Mouse (Mus musculus) E14TG2a.4 (cell line): ENCODE measurements around the gene Serac1.
"Not testable (repeated sequence)": the region's sequence is repeated elsewhere in the genome, so short reads cannot be mapped to it uniquely, and the experiment has no call there.

Experiments used
- H3K27me3 ChIP-seq: 2 replicates; pipeline ENCODE4 v1.6.1; 2014; ENCODE audit warnings: low read length, control low read depth; ENCODE audit not compliant: insufficient read depth
- H3K36me3 ChIP-seq: 2 replicates; pipeline ENCODE4 v1.6.1; 2014; ENCODE audit warnings: low read length, control low read depth; ENCODE audit not compliant: insufficient read depth
- H3K4me1 ChIP-seq: replicated peaks from 2 replicates; pipeline ENCODE4 v1.6.1; 2014; ENCODE audit warnings: low read depth, low read length, control low read depth
- H3K4me3 ChIP-seq: replicated peaks from 2 replicates; pipeline ENCODE4 v1.5.1; 2014; ENCODE audit warnings: mild to moderate bottlenecking, low read length
- H3K9me3 ChIP-seq: 2 replicates; pipeline ENCODE4 v1.6.1; 2014; ENCODE audit warnings: low read length, control low read depth
- CTCF ChIP-seq: conservative IDR thresholded peaks from 2 replicates; pipeline ENCODE4 v1.5.1; 2014; ENCODE audit warnings: low read length
- NANOG ChIP-seq: IDR thresholded peaks from 2 replicates; pipeline ENCODE4 v1.6.1; 2014; ENCODE audit warnings: borderline replicate concordance, low read length, mixed read lengths
- POU5F1 ChIP-seq: IDR thresholded peaks from 2 replicates; pipeline ENCODE4 v1.6.1; 2014; ENCODE audit warnings: low read length, borderline replicate concordance

Serac1 gene

DNA sequence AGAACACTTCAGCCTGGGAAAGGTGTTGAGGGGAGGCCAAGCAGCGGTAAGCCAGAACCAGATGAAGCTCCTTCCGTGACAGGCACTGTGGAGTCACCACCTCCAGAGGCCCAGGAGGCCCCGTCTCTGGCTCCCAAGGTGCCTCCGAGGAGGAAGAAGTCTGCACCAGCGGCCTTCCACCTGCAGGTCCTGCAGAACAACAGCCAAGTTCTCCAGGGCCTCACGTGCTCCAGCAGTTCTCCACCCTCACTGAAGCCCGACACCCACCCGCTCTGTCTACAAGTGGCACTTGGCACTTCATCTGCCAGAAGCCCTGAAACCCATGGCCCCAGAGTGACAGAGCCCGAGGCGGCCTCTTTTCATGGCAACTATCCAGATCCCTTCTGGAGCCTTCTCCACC, 42.0 kb downstream of the Serac1 start:
- Histone ChIP-seq H3K4me3 (no peak overlapping the region), H3K9me3 (peaks cover 24% of the 10 kb centered on the region), H3K36me3 (peaks cover 40% of the 10 kb centered on the region), H3K4me1 (peaks cover 21% of the 10 kb centered on the region; the same call in 1 of the 2 replicates), H3K27me3 (no peaks in the 10 kb centered on the region)
- TF ChIP-seq CTCF (no peak), POU5F1 (no peak), NANOG (no peak)

- Histone ChIP-seq H3K36me3 (peaks cover 34% of the 10 kb centered on the region), H3K4me1 (peaks cover 24% of the 10 kb centered on the region; the same call in 1 of the 2 replicates), H3K27me3 (no peaks in the 10 kb centered on the region), H3K4me3 (no peak overlapping the region), H3K9me3 (peaks cover 24% of the 10 kb centered on the region)
- no peak for TF ChIP-seq CTCF
- TF ChIP-seq NANOG = no peak
- no peak for TF ChIP-seq POU5F1
Measured at GRCm38 (mm10) chr17:6036872-6037271, 42.7 kb downstream of the Serac1 start.

- Histone ChIP-seq H3K9me3 (peaks cover 24% of the 10 kb centered on the region), H3K4me1 (peaks cover 24% of the 10 kb centered on the region; the same call in 1 of the 2 replicates), H3K27me3 (no peaks in the 10 kb centered on the region), H3K36me3 (peaks cover 29% of the 10 kb centered on the region), H3K4me3 (no peak overlapping the region)
- TF ChIP-seq CTCF (no peak), NANOG (no peak)
Measured at GRCm38 (mm10) chr17:6036458-6036857, 43.1 kb downstream of the Serac1 start.

- TF ChIP-seq CTCF (no peak), NANOG (no peak), POU5F1 (no peak)
- peaks cover 24% of the 10 kb centered on the region; the same call in 1 of the 2 replicates for H3K4me1 ChIP-seq
Measured at GRCm38 (mm10) chr17:6035661-6036060, 43.9 kb downstream of the Serac1 start.

GRCm38 (mm10) chr17:6025831-6026230, 53.7 kb downstream of the Serac1 start:
- Histone ChIP-seq H3K4me1 (peaks cover 2% of the 10 kb centered on the region; the same call in 1 of the 2 replicates), H3K9me3 (no peaks in the 10 kb centered on the region), H3K27me3 (no peaks in the 10 kb centered on the region), H3K36me3 (peaks cover 40% of the 10 kb centered on the region), H3K4me3 (no peak overlapping the region)
- no peak for TF ChIP-seq CTCF
- TF ChIP-seq POU5F1 = no peak
- TF ChIP-seq NANOG = no peak

More at GRCm38 (mm10) chr17:6035661-6036060, 43.9 kb downstream of the Serac1 start:
- H3K27me3 ChIP-seq = no peaks in the 10 kb centered on the region
- H3K4me3 ChIP-seq = no peak overlapping the region
- peaks cover 24% of the 10 kb centered on the region for H3K9me3 ChIP-seq
- peaks cover 25% of the 10 kb centered on the region for H3K36me3 ChIP-seq

- H3K4me3 ChIP-seq, H3K9me3 ChIP-seq, H3K27me3 ChIP-seq: not testable (repeated sequence)
- Histone ChIP-seq H3K4me1 (peaks cover 22% of the 10 kb centered on the region), H3K36me3 (peaks cover 18% of the 10 kb centered on the region)
Measured at GRCm38 (mm10) chr17:6021374-6021789, 58.2 kb downstream of the Serac1 start.

- TF ChIP-seq POU5F1 (no peak), CTCF (no peak), NANOG (no peak)
- Histone ChIP-seq H3K4me1 (peaks cover 28% of the 10 kb centered on the region), H3K27me3 (no peaks in the 10 kb centered on the region), H3K9me3 (no peaks in the 10 kb centered on the region), H3K4me3 (no peak overlapping the region), H3K36me3 (peaks cover 15% of the 10 kb centered on the region; the same call in 1 of the 2 replicates)
Measured at GRCm38 (mm10) chr17:6020636-6021035, 58.9 kb downstream of the Serac1 start.

DNA sequence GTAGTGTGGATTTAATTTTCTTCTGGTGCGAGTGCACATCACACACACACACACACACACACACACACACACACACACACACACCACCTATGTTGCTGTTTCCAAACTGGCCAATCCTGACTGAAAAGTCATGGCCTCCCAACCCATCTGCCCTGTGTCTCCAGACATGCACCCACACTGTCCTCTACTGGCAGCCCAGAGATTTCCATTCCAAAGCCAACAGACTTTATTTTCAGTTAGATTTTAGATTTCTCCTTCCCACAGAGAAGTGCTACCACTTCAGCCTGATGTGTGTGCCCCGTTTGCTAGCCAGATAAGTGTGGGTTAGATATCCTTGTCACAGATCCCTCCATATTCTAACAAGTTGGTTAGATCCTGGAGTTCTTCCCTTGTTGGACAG, 59.8 kb downstream of the Serac1 start:
- Histone ChIP-seq H3K4me3 (no peak overlapping the region), H3K36me3 (peaks cover 16% of the 10 kb centered on the region; the same call in 1 of the 2 replicates), H3K9me3 (no peaks in the 10 kb centered on the region), H3K27me3 (no peaks in the 10 kb centered on the region), H3K4me1 (peaks cover 28% of the 10 kb centered on the region)
- no peak for TF ChIP-seq POU5F1
- peak; percentile 65 for TF ChIP-seq CTCF

DNA sequence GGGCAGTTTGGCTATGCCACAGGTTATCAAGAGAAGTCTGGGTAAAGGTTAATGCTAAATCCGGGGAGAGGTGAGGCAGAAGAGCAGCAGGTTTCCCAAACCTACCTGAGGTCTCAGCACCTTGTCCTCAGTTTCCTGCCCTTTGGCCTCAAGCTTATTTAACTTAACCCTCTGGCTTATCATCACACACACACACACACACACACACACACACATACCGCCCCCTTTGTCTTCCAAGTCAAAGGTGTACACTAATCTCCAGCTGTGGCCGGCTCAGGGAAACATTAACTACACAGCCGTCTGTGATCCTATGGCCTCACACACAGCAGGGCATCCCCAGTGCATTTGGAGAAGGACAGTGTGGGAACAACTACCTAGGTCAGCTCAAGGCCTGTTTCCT, 61.2 kb downstream of the Serac1 start:
- TF ChIP-seq POU5F1 (no peak), NANOG (no peak), CTCF (no peak)
- Histone ChIP-seq H3K36me3 (peaks cover 22% of the 10 kb centered on the region; the same call in 1 of the 2 replicates), H3K4me1 (peaks cover 28% of the 10 kb centered on the region), H3K9me3 (no peaks in the 10 kb centered on the region), H3K27me3 (no peaks in the 10 kb centered on the region), H3K4me3 (no peak overlapping the region)
